Mouse (Mus musculus) WW6 (cell line): ENCODE measurements around the gene Nemf.
"Not testable (repeated sequence)": the region's sequence is repeated elsewhere in the genome, so short reads cannot be mapped to it uniquely, and the experiment has no call there.

Experiments used
- DNase-seq: peaks from one replicate; pipeline ENCODE4 v3.0.0-alpha.2; 2013; ENCODE audit warnings: low read depth, low spot score

Gene Nemf

GRCm38 (mm10) chr12:69372731-69373331 is 15.9 kb upstream of the Nemf start:
- no peak for DNase-seq

DNA sequence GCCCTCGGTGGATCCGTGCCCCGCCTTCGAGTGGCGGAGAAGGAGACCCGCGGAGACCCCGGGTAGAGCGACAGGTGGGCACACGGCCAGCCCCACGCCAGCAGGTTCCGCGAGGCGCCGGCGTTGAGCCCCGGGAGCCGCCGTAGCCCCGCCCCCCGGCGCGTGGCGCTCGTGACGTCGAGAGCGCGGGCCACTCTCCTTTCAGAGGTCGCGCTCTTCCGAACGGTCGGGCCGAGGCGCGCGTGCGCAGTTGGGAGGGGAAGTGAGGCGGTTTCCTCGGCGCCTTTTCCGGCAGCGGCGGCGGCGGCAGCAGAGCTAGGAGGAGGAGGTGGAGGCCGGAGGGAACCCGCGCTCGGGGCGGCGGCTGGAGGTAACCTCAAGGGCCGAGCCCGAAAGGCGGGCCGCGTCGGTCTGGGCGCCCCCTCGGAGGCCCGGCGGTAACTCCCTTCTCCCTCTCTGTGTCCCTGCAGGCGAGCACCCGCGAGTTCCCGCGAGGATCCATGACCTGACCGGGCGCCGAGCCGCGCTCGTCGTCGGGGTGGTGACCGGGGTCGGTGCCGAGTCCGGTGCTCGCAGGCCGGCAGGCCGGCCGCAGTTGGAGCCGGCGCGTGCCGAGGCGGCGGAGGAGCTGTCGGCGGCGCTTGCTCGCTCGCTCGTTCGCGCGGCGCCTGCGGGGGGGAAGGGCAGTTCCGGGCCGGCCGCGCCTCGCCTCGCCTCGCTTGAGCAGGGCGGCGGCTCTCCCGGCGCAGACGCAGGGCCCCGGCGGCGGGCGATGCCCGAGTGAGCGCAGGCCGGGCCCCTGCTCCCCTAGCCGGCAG is 15.1 kb upstream of the Nemf start, which contains the start of the genes Arf6 and Gm9887:
Gene Arf6, plus strand, starts transcription at position 297 of the 818 bp plus-strand sequence.
Gene Gm9887, minus strand, starts transcription at position 605 of the 818 bp plus-strand sequence.
- peak; percentile 90 for DNase-seq

GRCm38 (mm10) chr12:69371421-69371853 is 14.5 kb upstream of the Nemf start:
- no peak for DNase-seq

GRCm38 (mm10) chr12:69370936-69371335 is 14.0 kb upstream of the Nemf start:
- DNase-seq, result no peak

DNA sequence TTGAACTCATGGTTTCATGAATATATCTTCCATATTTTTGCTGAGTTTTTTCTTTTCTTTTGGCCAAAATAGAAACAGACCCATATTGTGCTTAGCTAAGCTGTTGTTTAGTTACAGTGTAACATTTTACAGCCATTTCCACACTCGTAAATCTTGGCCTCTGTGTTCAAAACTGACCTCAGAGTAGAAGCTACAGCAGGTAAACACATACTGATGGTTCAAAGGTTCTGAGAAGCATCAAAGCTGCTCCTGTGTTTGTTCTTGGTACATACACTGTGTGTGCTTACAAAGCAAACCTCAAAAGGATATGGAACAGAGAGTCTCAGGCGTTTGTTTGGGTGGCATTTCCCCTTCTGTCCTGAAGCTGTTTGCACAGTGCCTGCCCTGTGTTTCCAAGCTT is 10.6 kb upstream of the Nemf start:
- DNase-seq, result no peak

- no peak for DNase-seq
Observed at GRCm38 (mm10) chr12:69366424-69366823, 9.5 kb upstream of the Nemf start.

- DNase-seq, result no peak
Observed at GRCm38 (mm10) chr12:69365757-69366156, 8.8 kb upstream of the Nemf start.

DNA sequence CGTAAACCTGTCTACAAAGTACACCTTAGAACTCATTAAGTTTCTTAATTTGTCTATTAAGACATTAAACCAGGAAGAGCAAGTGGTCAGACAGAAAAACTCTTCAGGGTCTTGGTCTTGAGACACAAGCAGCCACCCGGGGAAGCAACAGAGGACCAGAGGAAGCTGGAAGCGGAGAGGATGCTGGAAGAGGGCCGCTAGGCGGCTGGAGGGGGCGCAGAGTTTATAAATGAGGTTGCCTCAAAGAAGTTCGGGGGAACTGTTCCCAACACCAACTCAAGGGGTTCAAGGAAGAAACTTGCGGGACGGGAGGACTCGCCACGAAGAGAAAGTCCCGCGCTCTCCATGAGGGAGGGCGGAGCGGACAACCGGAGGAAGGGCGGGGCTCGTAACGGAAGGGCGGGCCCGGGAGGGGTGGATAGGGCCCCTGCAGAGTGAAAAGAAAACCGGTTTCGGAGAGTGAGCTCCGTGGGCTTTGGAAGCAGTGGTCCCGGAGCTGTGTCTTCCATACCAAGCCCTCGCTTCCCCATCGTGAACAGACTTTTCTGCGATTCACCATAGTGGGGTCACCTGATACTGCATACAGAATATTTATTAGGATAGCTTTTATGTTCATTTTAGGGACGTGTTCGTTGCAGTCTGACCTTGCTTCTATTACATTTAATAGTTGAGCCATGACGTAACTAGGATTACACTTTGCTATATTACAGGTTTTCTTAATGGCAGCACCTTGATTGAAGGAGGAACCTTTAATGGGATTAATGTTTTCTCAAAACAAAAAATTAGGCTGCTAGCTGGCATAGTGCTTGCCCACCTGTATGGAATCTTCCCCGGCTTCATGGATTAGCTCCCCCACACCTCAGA is 7.2 kb upstream of the Nemf start:
- no peak for DNase-seq

GRCm38 (mm10) chr12:69363110-69363509 is 6.1 kb upstream of the Nemf start:
- DNase-seq, result not testable (repeated sequence)

DNA sequence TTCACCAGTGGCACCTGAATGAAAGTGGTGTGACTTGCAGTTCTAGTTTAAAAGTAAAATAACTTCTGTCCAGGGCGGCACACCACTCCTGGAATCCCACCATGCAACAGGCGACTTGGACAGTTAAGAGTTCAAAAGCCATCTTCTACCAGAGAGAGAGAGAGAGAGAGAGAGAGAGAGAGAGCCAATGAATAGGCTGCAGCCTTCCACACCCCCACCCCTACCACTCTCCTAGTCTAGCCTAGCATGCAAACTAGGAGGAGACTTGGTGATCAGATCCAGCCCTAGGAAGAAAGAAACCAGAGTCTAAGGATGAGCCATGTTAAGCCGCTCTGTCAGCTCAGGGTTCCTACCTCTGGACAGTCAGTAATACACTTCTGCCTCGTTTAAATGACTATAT is 5.4 kb upstream of the Nemf start:
- no peak for DNase-seq

GRCm38 (mm10) chr12:69361919-69362318 is 5.0 kb upstream of the Nemf start:
- DNase-seq, result no peak

DNA sequence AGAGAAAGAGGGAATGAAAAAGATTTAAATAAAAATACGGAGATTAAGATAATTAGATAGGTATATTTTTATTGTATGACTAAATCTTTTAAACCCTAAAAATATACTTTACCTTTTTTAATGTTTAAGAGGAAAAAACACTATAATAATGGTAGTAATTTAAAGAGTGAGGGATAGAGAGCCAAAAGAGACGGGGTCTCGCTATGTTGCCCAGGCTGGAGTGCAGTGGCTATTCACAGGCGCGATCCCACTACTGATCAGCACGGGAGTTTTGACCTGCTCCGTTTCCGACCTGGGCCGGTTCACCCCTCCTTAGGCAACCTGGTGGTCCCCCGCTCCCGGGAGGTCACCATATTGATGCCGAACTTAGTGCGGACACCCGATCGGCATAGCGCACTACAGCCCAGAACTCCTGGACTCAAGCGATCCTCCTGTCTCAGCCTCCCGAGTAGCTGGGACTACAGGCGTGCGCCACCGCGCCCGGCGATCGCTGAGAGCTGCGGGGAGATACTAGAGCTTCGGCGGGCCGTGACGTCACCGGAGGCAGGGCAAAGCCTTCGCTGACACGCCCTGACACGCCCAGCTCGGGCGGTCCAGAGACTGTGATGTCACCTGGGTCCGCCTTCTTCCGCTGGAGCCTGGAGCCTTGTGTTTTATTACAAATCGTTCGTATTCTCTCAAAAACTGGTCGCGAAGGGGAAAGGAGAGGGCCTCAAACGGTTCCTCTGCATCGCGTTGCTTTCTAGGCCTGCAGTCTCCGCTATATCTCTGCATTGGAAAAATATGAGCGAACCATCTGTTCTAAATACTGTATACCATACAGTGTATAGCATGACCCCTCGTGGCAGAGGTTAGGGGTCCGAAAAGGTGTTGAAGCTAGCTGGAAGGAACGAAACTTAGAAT is 4.3 kb upstream of the Nemf start:
- peak; percentile 93 for DNase-seq

DNA sequence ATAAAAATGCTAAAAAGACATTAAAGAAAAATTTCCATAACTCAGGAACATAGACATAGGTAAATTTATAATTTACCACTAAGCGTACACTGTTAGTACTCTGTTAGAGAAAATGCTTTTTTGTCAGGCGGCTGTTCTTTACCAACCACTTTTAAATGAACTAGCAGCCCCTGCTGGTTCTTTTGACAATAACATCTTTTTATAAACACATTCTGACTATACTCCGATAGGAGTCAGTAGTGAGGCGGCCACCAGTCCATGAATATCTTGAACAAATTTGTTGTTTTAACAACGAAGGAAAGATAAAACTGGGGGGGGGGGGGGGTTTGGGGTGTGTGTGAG is 3.7 kb upstream of the Nemf start:
- DNase-seq, result no peak

DNA sequence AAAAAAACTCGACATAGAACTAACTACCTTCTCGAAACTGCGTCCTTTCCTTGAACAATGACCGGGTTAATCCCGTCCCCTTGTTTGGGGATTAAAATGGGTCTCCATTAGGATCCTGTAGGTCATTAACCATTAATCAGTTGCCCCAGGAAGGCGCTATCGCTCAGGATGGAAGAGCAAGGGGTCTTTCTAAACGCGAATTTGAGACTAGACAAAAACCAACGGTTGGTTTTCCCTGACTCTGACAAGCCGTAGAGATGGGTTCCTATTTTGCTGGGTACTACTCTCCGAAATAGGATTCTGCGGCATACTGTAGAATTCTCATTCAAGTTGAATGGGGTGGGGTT is 308 bp upstream of the Nemf start:
- no peak for DNase-seq

- DNase-seq, result no peak
Observed at GRCm38 (mm10) chr12:69351685-69352084, 5.3 kb downstream of the Nemf start.

- DNase-seq, result no peak
Observed at GRCm38 (mm10) chr12:69349928-69350327, 7.0 kb downstream of the Nemf start.

GRCm38 (mm10) chr12:69333547-69333946 is 23.4 kb downstream of the Nemf start:
- no peak for DNase-seq

- DNase-seq, result no peak
Observed at GRCm38 (mm10) chr12:69332147-69332546, 24.8 kb downstream of the Nemf start.

GRCm38 (mm10) chr12:69331187-69331586 is 25.8 kb downstream of the Nemf start:
- no peak for DNase-seq

DNA sequence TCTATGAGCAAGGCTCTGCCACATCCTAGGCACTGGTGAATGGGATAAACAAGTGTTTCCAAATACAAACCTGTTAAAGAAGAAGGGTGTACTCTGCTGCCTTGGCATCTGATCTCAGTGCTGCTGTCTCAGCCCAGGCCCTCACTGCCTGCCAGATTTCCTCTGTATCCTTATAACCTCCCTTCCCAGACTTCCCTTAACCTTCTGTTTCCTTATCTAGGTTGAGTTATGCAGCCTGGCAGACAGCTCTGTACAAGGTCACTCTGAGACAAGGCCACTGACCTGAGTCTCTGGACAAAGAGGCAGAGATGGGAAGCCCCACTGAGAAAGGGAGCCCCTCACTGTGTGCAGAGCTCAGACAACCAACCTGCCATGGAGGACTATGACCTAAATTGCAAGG is 38.5 kb downstream of the Nemf start:
- no peak for DNase-seq

DNA sequence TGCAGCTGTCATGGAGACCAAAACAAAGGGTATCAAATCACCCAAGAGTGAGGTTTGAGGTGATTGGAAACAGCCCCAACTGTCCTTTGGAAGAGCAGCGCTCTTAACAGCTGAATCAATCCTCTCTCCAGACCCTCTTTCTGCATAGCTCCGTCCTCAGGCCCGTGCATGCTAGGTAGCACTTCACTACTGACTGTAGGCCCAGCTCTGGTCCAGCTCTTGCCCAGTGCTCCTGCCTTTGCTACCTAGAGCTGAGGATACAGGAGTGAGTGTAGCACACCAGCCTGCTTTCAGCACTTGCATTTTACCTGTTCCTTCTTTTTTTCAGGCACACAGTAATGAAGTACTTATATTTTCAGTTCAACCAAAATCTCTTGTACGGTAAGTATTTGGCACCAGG is 47.3 kb downstream of the Nemf start:
- DNase-seq, result no peak
